Mouse (Mus musculus): ENCODE measurements around the gene Ikzf3. TPM values are rescaled to one million over a fixed set of nuclear protein-coding genes. Genes with fewer than 3 reads are reported as not detected.
A peak's percentile ranks its signal among the peaks of the same experiment; 100 is the strongest.

The Ikzf3 gene
- polyA plus RNA-seq, 1 experiment = 0.32 TPM

- DNase-seq (ENCODE audit: extremely low spot score in 1 of 2, low spot score in 1 of 2) = no peak
These were observed 90.3 kb downstream of the Ikzf3 start for GRCm38 (mm10) chr11:98455484-98455883.

GRCm38 (mm10) chr11:98449921-98450771 lies 95.7 kb downstream of the Ikzf3 start:
- no peak for DNase-seq (ENCODE audit: extremely low spot score in 1 of 2, low spot score in 1 of 2)

- DNase-seq (ENCODE audit: extremely low spot score in 1 of 2, low spot score in 1 of 2) = no peak
These were observed 96.4 kb downstream of the Ikzf3 start for GRCm38 (mm10) chr11:98449419-98449818.

- DNase-seq (ENCODE audit: extremely low spot score in 1 of 2, low spot score in 1 of 2) = no peak
These were observed 97.5 kb downstream of the Ikzf3 start for GRCm38 (mm10) chr11:98448191-98448790.

GRCm38 (mm10) chr11:98447475-98447834 lies 98.4 kb downstream of the Ikzf3 start:
- no peak for DNase-seq (ENCODE audit: extremely low spot score in 1 of 2, low spot score in 1 of 2)

- peak in 1 of 2 experiments; percentile 16 for DNase-seq (ENCODE audit: extremely low spot score in 1 of 2, low spot score in 1 of 2)
These were observed 99.0 kb downstream of the Ikzf3 start for GRCm38 (mm10) chr11:98446562-98447474.

- DNase-seq (ENCODE audit: extremely low spot score in 1 of 2, low spot score in 1 of 2) = no peak
These were observed 99.6 kb downstream of the Ikzf3 start, which contains the start of gene Grb7 for GRCm38 (mm10) chr11:98446213-98446561. Grb7 (plus strand) TSS chr11:98446394.

GRCm38 (mm10) chr11:98445679-98446078 lies 100.2 kb downstream of the Ikzf3 start:
- DNase-seq (ENCODE audit: extremely low spot score in 1 of 2, low spot score in 1 of 2) = no peak

- DNase-seq (ENCODE audit: extremely low spot score in 1 of 2, low spot score in 1 of 2) = no peak
These were observed 100.6 kb downstream of the Ikzf3 start for GRCm38 (mm10) chr11:98445238-98445637.

GRCm38 (mm10) chr11:98443688-98444087 lies 102.1 kb downstream of the Ikzf3 start:
- no peak for DNase-seq (ENCODE audit: extremely low spot score in 1 of 2, low spot score in 1 of 2)

GRCm38 (mm10) chr11:98438331-98439158 lies 107.3 kb downstream of the Ikzf3 start, which contains the start of gene Mien1:
Mien1 (minus strand) TSS chr11:98438991.
- peak; percentile 85 to 98 for DNase-seq (ENCODE audit: extremely low spot score in 1 of 2, low spot score in 1 of 2)

GRCm38 (mm10) chr11:98437441-98437840 lies 108.4 kb downstream of the Ikzf3 start:
- no peak for DNase-seq (ENCODE audit: extremely low spot score in 1 of 2, low spot score in 1 of 2)

- DNase-seq (ENCODE audit: extremely low spot score in 1 of 2, low spot score in 1 of 2) = no peak
These were observed 110.1 kb downstream of the Ikzf3 start for GRCm38 (mm10) chr11:98435723-98436122.

GRCm38 (mm10) chr11:98431743-98432502 lies 113.9 kb downstream of the Ikzf3 start:
- DNase-seq (ENCODE audit: extremely low spot score in 1 of 2, low spot score in 1 of 2) = no peak

- DNase-seq (ENCODE audit: extremely low spot score in 1 of 2, low spot score in 1 of 2) = no peak
These were observed 117.4 kb downstream of the Ikzf3 start for GRCm38 (mm10) chr11:98428436-98428835.

- no peak for DNase-seq (ENCODE audit: extremely low spot score in 1 of 2, low spot score in 1 of 2)
These were observed 119.2 kb downstream of the Ikzf3 start for GRCm38 (mm10) chr11:98426592-98426991.

- DNase-seq (ENCODE audit: extremely low spot score in 1 of 2, low spot score in 1 of 2) = no peak
These were observed 126.8 kb downstream of the Ikzf3 start for GRCm38 (mm10) chr11:98418939-98419547.

- DNase-seq (ENCODE audit: extremely low spot score in 1 of 2, low spot score in 1 of 2) = no peak
These were observed 127.6 kb downstream of the Ikzf3 start for GRCm38 (mm10) chr11:98418273-98418672.

- DNase-seq (ENCODE audit: extremely low spot score in 1 of 2, low spot score in 1 of 2) = no peak
These were observed 128.8 kb downstream of the Ikzf3 start for GRCm38 (mm10) chr11:98417074-98417473.
